Mouse (Mus musculus) limb, embryonic 14.5 days (tissue): ENCODE data around the gene Gm5129. TPM values are rescaled to one million over a fixed set of nuclear protein-coding genes. Genes with fewer than 3 reads are reported as not detected.

ENCODE experiments used
- ATAC-seq: fragments of 200-750 bp; cut with Nextera tagmentation; 2 replicates; pipeline ENCODE4 v1.8.0; 2017; ENCODE audit warnings: low read depth, moderate number of reproducible peaks, moderate TSS enrichment; ENCODE audit not compliant: low FRiP score
- DNase-seq: peaks from one replicate; pipeline ENCODE4 v3.0.0-alpha.2; 2015; ENCODE audit warnings: low spot score
- H3K27ac ChIP-seq: fragments of 300-500 bp; sonication (generic); replicated peaks from 2 replicates; pipeline ENCODE4 v1.5.1; 2014; ENCODE audit warnings: low read depth, mild to moderate bottlenecking, low read length, moderate library complexity, mixed read lengths
- H3K27me3 ChIP-seq: fragments of 300-500 bp; sonication (generic); 2 replicates; pipeline ENCODE4 v1.6.1; 2014; ENCODE audit warnings: low read length, mixed read lengths; ENCODE audit not compliant: control insufficient read depth, insufficient read depth
- H3K36me3 ChIP-seq: fragments of 300-500 bp; sonication (generic); 2 replicates; pipeline ENCODE4 v1.6.1; 2014; ENCODE audit warnings: mild to moderate bottlenecking, low read length, moderate library complexity, mixed read lengths; ENCODE audit not compliant: control insufficient read depth, insufficient read depth
- H3K4me1 ChIP-seq: fragments of 300-500 bp; sonication (generic); 2 replicates; pipeline ENCODE4 v1.6.1; 2014; ENCODE audit warnings: antibody characterized with exemption, low read length, mixed read lengths; ENCODE audit not compliant: control insufficient read depth, insufficient read depth
- H3K4me2 ChIP-seq: fragments of 300-500 bp; sonication (generic); replicated peaks from 2 replicates; pipeline ENCODE4 v1.6.1; 2014; ENCODE audit warnings: low read depth, mild to moderate bottlenecking, low read length, moderate library complexity; ENCODE audit not compliant: severe bottlenecking
- H3K4me3 ChIP-seq: fragments of 300-500 bp; sonication (generic); replicated peaks from 2 replicates; pipeline ENCODE4 v1.5.1; 2014; ENCODE audit warnings: low read length
- H3K9ac ChIP-seq: fragments of 300-500 bp; sonication (generic); 2 replicates; pipeline ENCODE4 v1.6.1; 2014; ENCODE audit warnings: mild to moderate bottlenecking, low read depth, low read length, moderate library complexity; ENCODE audit not compliant: severe bottlenecking
- H3K9me3 ChIP-seq: fragments of 300-500 bp; sonication (generic); 2 replicates; pipeline ENCODE4 v1.6.1; 2016; ENCODE audit warnings: low read length; ENCODE audit not compliant: control insufficient read depth
- POLR2A ChIP-seq: fragments of 200-500 bp; IDR thresholded peaks from 2 replicates; pipeline ENCODE4 v1.8.0; 2012; ENCODE audit warnings: inconsistent platforms, mild to moderate bottlenecking, moderate library complexity, borderline replicate concordance; ENCODE audit not compliant: insufficient read depth, insufficient read length; ENCODE audit errors: extremely low read depth
- WGBS: fragments of 180-500 bp; shearing (Covaris S2); extraction: QIAGEN DNeasy Blood & Tissue Kit; methylation state at CpG from one replicate; pipeline ENCODE4 v1.1.7; 2014; 5-methylcytosine and 5-hydroxymethylcytosine counted together
- polyA plus RNA-seq, 2 experiments: library from polyadenylated mRNA; depleted of rRNA in 1 of 2; stranded (reverse) in 1 of 2; unstranded in 1 of 2; fragments of >200 nt; fragmentation: Nextera tagmentation in 1 of 2; extraction: Ambion mirVana in 1 of 2; gene quantifications; 2 replicates each; pipeline versions ENCODE4 v1.2.1 to v1.2.3; 2012 to 2014

The Gm5129 gene
- polyA plus RNA-seq, 2 experiments, result 0.94 TPM; not detected in 1

DNA sequence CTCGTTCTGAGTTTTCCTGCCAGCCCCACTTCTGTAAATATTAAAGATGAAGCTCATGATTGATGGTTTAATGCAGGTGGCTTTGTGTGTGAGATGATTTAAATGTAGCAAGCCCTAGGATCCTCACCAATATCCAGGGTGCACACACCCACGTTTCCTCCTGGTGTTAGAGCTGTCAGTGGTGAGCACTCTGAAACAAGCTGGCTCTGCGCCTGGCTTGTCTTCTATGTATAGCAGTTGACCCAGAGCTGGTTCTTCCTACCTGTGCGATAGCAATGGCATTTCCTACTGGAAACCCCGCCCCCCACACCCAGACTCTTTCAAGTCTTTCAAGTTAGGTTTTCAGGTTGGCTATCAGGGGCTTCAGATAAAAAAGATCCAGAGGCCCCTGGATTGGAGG is 39.7 kb upstream of the Gm5129 start:
- Histone ChIP-seq H3K4me3 (no peak overlapping the region), H3K9me3 (no peaks in the 10 kb centered on the region), H3K36me3 (peaks cover 66% of the 10 kb centered on the region), H3K27me3 (no peaks in the 10 kb centered on the region), H3K4me2 (no peak overlapping the region), H3K27ac (no peak overlapping the region), H3K9ac (no peak overlapping the region), H3K4me1 (no peaks in the 10 kb centered on the region)
- ATAC-seq, result no peak
- no peak for DNase-seq
- 84% methylated on average over 5 of the region's 5 CpGs for WGBS
- TF ChIP-seq POLR2A, result no peak

DNA sequence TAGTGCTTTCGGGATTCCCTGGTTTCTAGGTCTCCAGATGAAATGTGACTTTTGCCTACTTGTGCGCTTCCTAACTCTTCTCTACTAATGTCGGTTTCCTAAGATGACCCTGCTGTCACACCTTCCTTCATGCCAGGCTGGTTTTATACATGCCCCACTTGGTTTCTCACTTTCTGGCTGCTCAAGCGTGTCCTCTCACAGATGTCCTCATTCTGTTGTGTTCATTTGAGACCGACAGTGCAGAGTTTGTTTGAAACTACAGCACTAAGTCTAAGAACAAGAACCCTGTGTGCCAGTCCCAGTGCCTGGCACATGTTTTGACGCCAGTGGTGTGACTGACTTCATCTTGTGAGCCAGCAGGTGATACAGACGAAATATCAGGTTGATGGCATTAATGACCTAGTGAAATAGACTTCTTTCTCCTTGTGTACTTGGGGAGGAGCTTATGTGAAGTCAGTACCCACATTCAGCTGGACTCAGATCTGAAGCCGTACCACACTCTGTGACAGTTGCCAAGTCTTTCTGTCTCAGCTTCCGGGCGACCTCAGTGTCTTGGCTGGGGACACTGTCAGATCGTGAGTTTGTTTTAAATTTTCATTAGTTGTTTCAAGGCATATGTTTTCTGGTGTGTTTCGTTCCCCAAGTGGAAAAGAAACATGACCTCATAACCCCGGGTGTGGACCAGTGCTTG is 37.9 kb upstream of the Gm5129 start:
- Histone ChIP-seq H3K4me1 (no peaks in the 10 kb centered on the region), H3K27ac (no peak overlapping the region), H3K4me3 (no peak overlapping the region), H3K9ac (no peak overlapping the region), H3K4me2 (no peak overlapping the region), H3K9me3 (no peaks in the 10 kb centered on the region), H3K36me3 (peaks cover 66% of the 10 kb centered on the region), H3K27me3 (no peaks in the 10 kb centered on the region)
- TF ChIP-seq POLR2A, result no peak
- WGBS, result 85% methylated on average over 13 of the region's 13 CpGs
- no peak for ATAC-seq
- DNase-seq, result no peak

DNA sequence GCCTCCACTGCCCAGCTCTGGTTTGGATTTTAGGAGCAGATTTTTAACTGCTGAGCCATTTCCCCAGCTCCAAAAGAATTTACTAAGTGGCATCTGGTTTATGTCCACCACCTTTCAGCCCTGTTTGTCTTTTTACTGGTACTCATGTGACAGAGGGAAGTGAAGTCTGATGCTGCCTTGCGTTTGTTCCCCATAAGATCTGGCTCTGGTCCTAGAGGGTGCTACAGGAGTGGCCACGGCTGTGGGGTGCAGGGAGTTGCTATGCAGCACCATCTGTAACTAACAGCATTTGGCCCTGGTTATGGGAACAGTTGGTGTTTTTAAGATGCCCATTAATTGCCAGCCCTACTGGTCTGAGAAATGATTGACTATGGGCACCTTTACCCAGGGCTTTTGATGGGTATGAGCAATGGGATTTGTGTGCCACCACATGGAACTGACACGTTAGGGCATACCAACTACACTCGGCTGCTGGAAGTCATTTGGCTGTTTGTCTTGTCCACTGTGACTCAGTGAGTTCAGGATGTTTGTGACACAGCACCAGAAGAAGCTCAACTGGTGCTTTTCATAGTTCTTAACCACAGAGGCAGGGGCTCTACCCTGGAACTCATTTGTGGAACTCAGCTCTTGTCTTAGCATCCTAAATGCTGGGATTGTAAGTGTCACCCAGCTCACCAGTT is 37.1 kb upstream of the Gm5129 start:
- WGBS, result 52% methylated on average over 4 of the region's 4 CpGs
- TF ChIP-seq POLR2A, result no peak
- H3K36me3 ChIP-seq, result peaks cover 65% of the 10 kb centered on the region
- no peak overlapping the region for H3K4me3 ChIP-seq
- DNase-seq (no peak), ATAC-seq (no peak)
- H3K4me2 ChIP-seq, result no peak overlapping the region
- H3K4me1 ChIP-seq, result no peaks in the 10 kb centered on the region
- no peaks in the 10 kb centered on the region for H3K9me3 ChIP-seq
- no peak overlapping the region for H3K9ac ChIP-seq
- H3K27me3 ChIP-seq, result no peaks in the 10 kb centered on the region
- H3K27ac ChIP-seq, result no peak overlapping the region

DNA sequence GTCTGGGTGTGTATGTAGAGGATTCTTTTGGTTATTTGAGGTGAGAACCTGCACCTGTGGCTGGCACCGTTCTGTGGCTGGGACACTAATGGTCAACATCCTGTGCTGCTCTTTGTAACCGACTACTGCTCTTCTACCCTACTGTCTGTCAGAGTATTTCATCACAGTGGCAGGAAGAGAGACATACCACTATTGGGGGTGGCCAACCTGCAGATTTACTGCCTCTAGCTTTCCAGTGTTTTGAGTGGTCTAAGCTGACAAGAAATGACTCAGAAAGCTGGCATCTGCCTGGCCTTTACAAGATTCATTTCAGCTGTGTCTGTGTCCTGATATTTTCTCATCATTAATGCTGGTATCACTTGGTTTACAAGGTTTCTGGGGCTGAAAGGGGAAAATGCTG is 36.3 kb upstream of the Gm5129 start:
- no peak for TF ChIP-seq POLR2A
- Histone ChIP-seq H3K9me3 (no peaks in the 10 kb centered on the region), H3K4me3 (no peak overlapping the region), H3K4me1 (no peaks in the 10 kb centered on the region), H3K4me2 (no peak overlapping the region), H3K27ac (no peak overlapping the region), H3K9ac (no peak overlapping the region), H3K27me3 (no peaks in the 10 kb centered on the region), H3K36me3 (peaks cover 66% of the 10 kb centered on the region)
- DNase-seq, result no peak
- 60% methylated on average over 2 of the region's 2 CpGs for WGBS
- no peak for ATAC-seq

DNA sequence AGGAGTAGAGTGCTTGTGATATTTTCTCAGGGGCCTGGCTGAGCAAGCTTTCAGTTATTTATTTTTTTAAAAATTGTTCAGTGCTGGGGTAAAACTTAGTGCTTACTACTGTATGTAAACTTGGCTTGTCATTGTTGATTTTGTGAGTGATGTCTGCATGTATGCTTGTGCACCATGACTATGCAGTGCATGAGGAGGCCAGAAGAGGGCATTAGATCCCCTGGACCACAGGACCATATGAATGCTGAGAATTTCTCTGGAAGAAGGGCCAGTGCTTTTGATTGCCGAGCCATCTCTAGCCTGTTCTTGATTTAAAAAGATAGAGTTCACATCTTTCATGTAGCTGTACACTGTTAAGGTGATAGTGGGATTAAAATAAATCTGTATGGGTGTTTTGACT is 35.2 kb upstream of the Gm5129 start:
- no peak overlapping the region for H3K4me3 ChIP-seq
- no peak overlapping the region for H3K27ac ChIP-seq
- H3K36me3 ChIP-seq, result peaks cover 64% of the 10 kb centered on the region
- no peak for ATAC-seq
- DNase-seq, result no peak
- no peaks in the 10 kb centered on the region for H3K9me3 ChIP-seq
- no peak overlapping the region for H3K9ac ChIP-seq
- no peaks in the 10 kb centered on the region for H3K27me3 ChIP-seq
- WGBS, result 79% methylated on average over 1 of the region's 1 CpGs
- no peaks in the 10 kb centered on the region for H3K4me1 ChIP-seq
- H3K4me2 ChIP-seq, result no peak overlapping the region
- no peak for TF ChIP-seq POLR2A
